ENCODE assay signal across 16 mouse cellular contexts in the genomic region with DNA sequence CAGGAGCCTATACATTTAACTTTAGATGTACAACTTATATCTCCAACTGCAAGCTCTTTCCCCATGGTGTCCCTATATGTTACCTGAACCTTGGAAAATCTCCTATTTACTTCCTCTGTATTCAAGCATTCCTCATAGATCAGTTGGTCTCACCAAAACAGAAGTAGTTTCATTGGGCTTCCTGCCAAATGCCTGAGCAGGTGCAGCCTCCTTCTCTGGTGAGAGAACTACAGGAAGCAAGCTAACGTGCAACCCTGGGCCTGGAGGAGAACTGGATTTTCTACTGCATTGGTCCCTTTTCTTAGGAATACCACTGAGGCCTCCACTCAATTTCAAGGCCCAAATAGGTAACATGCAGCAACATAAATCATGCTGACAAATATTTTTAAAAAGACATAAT.
DNase-seq lines count a peak whose midpoint lies in the region; ATAC-seq lines count a peak whose summit lies in the region.
"Had no signal": no experiment of that assay in that cellular context is flagged by ENCODE, and none has a peak within 500 bp of the region (broad histone marks: within the 10 kb centered on the region; RNA-seq: fewer than 3 reads in every experiment).

No protein-coding gene starts in this region.

- ATAC-seq in megakaryocyte, adult 5-6 weeks (ENCODE audit: poor library complexity, severe bottlenecking): no peak
- ATAC-seq: forebrain, embryonic 15.5 days; hindbrain, postnatal 0 days had no signal

- peak; percentile 56 for DNase-seq in heart, adult 11 months
- no peak for DNase-seq in heart, postnatal 25 days (ENCODE audit: low spot score)
- peak; percentile 34 for DNase-seq in lung, postnatal 36 days
- no peak for DNase-seq in lung, postnatal 25 days (ENCODE audit: low spot score)
- peak; percentile 18 for DNase-seq in large intestine, adult 2 months (ENCODE audit: low read depth, low spot score)
- DNase-seq: adrenal gland, adult 8-10 months; adrenal gland, postnatal 36 days; cerebellum, adult 11 months; cerebellum, adult 9-10 months; cerebellum, postnatal 36 days; gastrocnemius, postnatal 36 days; heart, adult 18-20 months; heart, postnatal 10 days had no signal

- WGBS in large intestine, adult 2 months: 23% methylated on average over 1 of the region's 1 CpGs

- intact Hi-C loops in heart, postnatal 25 days (cut with DNase I): no loop called here

Comparison
In these comparisons a context has a peak if more than half of its experiments do, and no peak if none do; other contexts are left out.
1. DNase-seq: peak in heart, adult 11 months (single experiment), lung, postnatal 36 days (single experiment) and large intestine, adult 2 months (single experiment); none in heart, postnatal 25 days (single experiment) and lung, postnatal 25 days (single experiment).